Mouse (Mus musculus): ENCODE measurements around the gene Taf1. TPM values are rescaled to one million over a fixed set of nuclear protein-coding genes. Genes with fewer than 3 reads are reported as not detected.

Gene Taf1
- 73.4 TPM for polyA plus RNA-seq (2015; fragmentation: Illumina TruSeq; extraction: RNeasy Lipid Tissue Mini Kit (QIAGEN cat#74804); ENCODE audit: insufficient read depth, low replicate concordance)

GRCm38 (mm10) chrX:101532347-101533221 is at the start of gene Taf1:
Taf1 (plus strand) TSS chrX:101532734.

GRCm38 (mm10) chrX:101639741-101640166 is 107.2 kb downstream of the Taf1 start, which contains the start of gene Ogt:
Ogt (plus strand) TSS chrX:101640060.

Other genes starting within 250 kb of the Taf1 start
- 0.68 TPM for gene Nlgn3, start 233.6 kb upstream of the Taf1 start, polyA plus RNA-seq (2015; fragmentation: Illumina TruSeq; extraction: RNeasy Lipid Tissue Mini Kit (QIAGEN cat#74804); ENCODE audit: insufficient read depth, low replicate concordance)
- not detected for gene Gjb1, start 156.4 kb upstream of the Taf1 start, polyA plus RNA-seq (2015; fragmentation: Illumina TruSeq; extraction: RNeasy Lipid Tissue Mini Kit (QIAGEN cat#74804); ENCODE audit: insufficient read depth, low replicate concordance)
- 37.7 TPM for gene Zmym3, start 111.9 kb upstream of the Taf1 start, polyA plus RNA-seq (2015; fragmentation: Illumina TruSeq; extraction: RNeasy Lipid Tissue Mini Kit (QIAGEN cat#74804); ENCODE audit: insufficient read depth, low replicate concordance)
- gene Nono, start 103.4 kb upstream of the Taf1 start, polyA plus RNA-seq (2015; fragmentation: Illumina TruSeq; extraction: RNeasy Lipid Tissue Mini Kit (QIAGEN cat#74804); ENCODE audit: insufficient read depth, low replicate concordance) = 337 TPM
- 1.6 TPM for gene Itgb1bp2, start 83.6 kb upstream of the Taf1 start, polyA plus RNA-seq (2015; fragmentation: Illumina TruSeq; extraction: RNeasy Lipid Tissue Mini Kit (QIAGEN cat#74804); ENCODE audit: insufficient read depth, low replicate concordance)
- gene Ogt, start 107.3 kb downstream of the Taf1 start, polyA plus RNA-seq (2015; fragmentation: Illumina TruSeq; extraction: RNeasy Lipid Tissue Mini Kit (QIAGEN cat#74804); ENCODE audit: insufficient read depth, low replicate concordance) = 550 TPM
- 12.8 TPM for gene Cxcr3, start 201.5 kb downstream of the Taf1 start, polyA plus RNA-seq (2015; fragmentation: Illumina TruSeq; extraction: RNeasy Lipid Tissue Mini Kit (QIAGEN cat#74804); ENCODE audit: insufficient read depth, low replicate concordance)